Mouse (Mus musculus) bone marrow, adult 2 months (tissue): ENCODE results near the gene Nfia.

ENCODE experiments used
- CTCF ChIP-seq: fragments of 200-500 bp; IDR thresholded peaks from 2 replicates; pipeline ENCODE4 v1.5.1; 2011; ENCODE audit warnings: low read length, control low read depth; ENCODE audit not compliant: control insufficient read depth, insufficient read depth
- POLR2A ChIP-seq: fragments of 200-500 bp; IDR thresholded peaks from 2 replicates; pipeline ENCODE4 v1.6.1; 2011; ENCODE audit warnings: low read depth, mild to moderate bottlenecking, control low read depth, low read length, borderline replicate concordance; ENCODE audit not compliant: control insufficient read depth

GRCm38 (mm10) chr4:97859431-97859830 is 86.9 kb downstream of the Nfia start:
- no peak for TF ChIP-seq CTCF
- no peak for TF ChIP-seq POLR2A
